Mouse (Mus musculus) liver, embryonic 11.5 days (tissue): ENCODE results near the gene Cxcr5. TPM values are rescaled to one million over a fixed set of nuclear protein-coding genes. Genes with fewer than 3 reads are reported as not detected.

ENCODE experiments used
- ATAC-seq: fragments of 200-750 bp; cut with Nextera tagmentation; replicated peaks from 2 replicates; pipeline ENCODE4 v1.8.0; 2017; ENCODE audit warnings: moderate number of reproducible peaks, mild to moderate bottlenecking, moderate TSS enrichment, moderate library complexity; ENCODE audit not compliant: low FRiP score
- DNase-seq: peaks from one replicate; pipeline ENCODE4 v3.0.0-alpha.2; 2017; ENCODE audit warnings: low spot score
- H3K27ac ChIP-seq: fragments of 300-500 bp; sonication (generic); 2 replicates; pipeline ENCODE4 v1.5.1; 2014; ENCODE audit warnings: mild to moderate bottlenecking, low read depth, low read length, control low read depth
- H3K27me3 ChIP-seq: fragments of 300-500 bp; sonication (generic); replicated peaks from 2 replicates; pipeline ENCODE4 v1.6.1; 2014; ENCODE audit warnings: low read length, mixed read lengths; ENCODE audit not compliant: control insufficient read depth, insufficient read depth
- H3K36me3 ChIP-seq: fragments of 300-500 bp; sonication (generic); 2 replicates; pipeline ENCODE4 v1.6.1; 2014; ENCODE audit warnings: mild to moderate bottlenecking, low read length, moderate library complexity, mixed read lengths; ENCODE audit not compliant: control insufficient read depth, insufficient read depth
- H3K4me1 ChIP-seq: fragments of 300-500 bp; sonication (generic); replicated peaks from 2 replicates; pipeline ENCODE4 v1.6.1; 2014; ENCODE audit warnings: low read length, mixed read lengths; ENCODE audit not compliant: control insufficient read depth, insufficient read depth
- H3K4me2 ChIP-seq: fragments of 300-500 bp; sonication (generic); 2 replicates; pipeline ENCODE4 v1.6.1; 2014; ENCODE audit warnings: mild to moderate bottlenecking, control low read depth, moderate library complexity
- H3K4me3 ChIP-seq: fragments of 300-500 bp; sonication (generic); 2 replicates; pipeline ENCODE4 v1.5.1; 2014; ENCODE audit warnings: low read depth, low read length, control low read depth
- H3K9ac ChIP-seq: fragments of 300-500 bp; sonication (generic); 2 replicates; pipeline ENCODE4 v1.6.1; 2014; ENCODE audit warnings: low read depth, low read length, control low read depth
- H3K9me3 ChIP-seq: fragments of 300-500 bp; sonication (generic); 2 replicates; pipeline ENCODE4 v1.6.1; 2016; ENCODE audit warnings: low read length, inconsistent platforms, mixed read lengths; ENCODE audit not compliant: control insufficient read depth
- WGBS: fragments of 180-500 bp; shearing (Covaris S2); extraction: QIAGEN DNeasy Blood & Tissue Kit; methylation state at CpG from one replicate; pipeline ENCODE4 v1.1.7; 2014; 5-methylcytosine and 5-hydroxymethylcytosine counted together
- polyA plus RNA-seq: library from polyadenylated mRNA; unstranded; fragments of >200 nt; fragmentation: Nextera tagmentation; extraction: Ambion mirVana; gene quantifications from 2 replicates; pipeline ENCODE4 v1.2.1, GENCODE M21; 2014

The Cxcr5 gene
- 0.47 TPM in 1 of 2 replicates, not detected in the other for polyA plus RNA-seq

GRCm38 (mm10) chr9:44561597-44561996 is at the start of gene Cxcr5:
TSS of gene Cxcr5 (minus strand) at chr9:44561877.
- Histone ChIP-seq H3K4me1 (peaks cover 22% of the 10 kb centered on the region), H3K27me3 (no peaks in the 10 kb centered on the region), H3K27ac (no peak within 1 kb of the TSS; the same call in 1 of the 2 replicates), H3K36me3 (no peaks in the 10 kb centered on the region), H3K4me3 (no peak within 1 kb of the TSS), H3K9me3 (no peaks in the 10 kb centered on the region), H3K9ac (no peak within 1 kb of the TSS), H3K4me2 (0 out of 2 replicates have a peak within 1 kb of the TSS, but pooled peaks have one; percentile 4)
- 52% methylated on average over 4 of the region's 4 CpGs for WGBS
- ATAC-seq (peak; percentile 60), DNase-seq (no peak)

GRCm38 (mm10) chr9:44610371-44610770 is 48.7 kb upstream of the Cxcr5 start:
- peaks cover 43% of the 10 kb centered on the region for H3K36me3 ChIP-seq
- no peak overlapping the region for H3K4me2 ChIP-seq
- H3K9ac ChIP-seq = no peak overlapping the region
- 97% methylated on average over 25 of the region's 25 CpGs for WGBS
- peaks cover 14% of the 10 kb centered on the region for H3K4me1 ChIP-seq
- H3K9me3 ChIP-seq = no peaks in the 10 kb centered on the region
- no peak overlapping the region for H3K4me3 ChIP-seq
- no peak overlapping the region for H3K27ac ChIP-seq
- no peak for ATAC-seq
- H3K27me3 ChIP-seq = no peaks in the 10 kb centered on the region
- no peak for DNase-seq

DNA sequence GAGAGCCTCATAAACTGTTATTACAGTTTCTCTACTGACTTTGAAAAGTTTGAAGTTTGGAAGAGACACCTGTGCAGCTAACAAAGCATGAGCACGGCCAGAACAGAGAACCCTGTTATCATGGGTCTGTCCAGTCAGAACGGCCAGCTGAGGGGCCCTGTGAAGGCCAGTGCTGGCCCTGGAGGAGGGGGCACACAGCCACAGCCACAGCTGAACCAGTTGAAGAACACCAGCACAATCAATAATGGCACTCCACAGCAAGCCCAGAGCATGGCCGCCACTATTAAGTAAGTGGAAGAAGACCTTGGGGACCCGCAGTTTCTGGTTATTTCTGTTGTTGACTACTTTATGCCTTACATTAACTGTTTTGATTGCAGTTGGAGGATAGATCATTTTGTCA is 45.6 kb upstream of the Cxcr5 start:
- H3K36me3 ChIP-seq = peaks cover 31% of the 10 kb centered on the region
- no peaks in the 10 kb centered on the region for H3K27me3 ChIP-seq
- DNase-seq = no peak
- peaks cover 20% of the 10 kb centered on the region for H3K4me1 ChIP-seq
- H3K4me3 ChIP-seq = 0 out of 2 replicates have a peak overlapping the region, but pooled peaks have one; percentile 2
- no peak for ATAC-seq
- 63% methylated on average over 4 of the region's 4 CpGs for WGBS
- H3K27ac ChIP-seq = no peak overlapping the region
- peak overlapping the region; percentile 14; the same call in 1 of the 2 replicates for H3K9ac ChIP-seq
- peak overlapping the region; percentile 43 for H3K4me2 ChIP-seq
- H3K9me3 ChIP-seq = no peaks in the 10 kb centered on the region

DNA sequence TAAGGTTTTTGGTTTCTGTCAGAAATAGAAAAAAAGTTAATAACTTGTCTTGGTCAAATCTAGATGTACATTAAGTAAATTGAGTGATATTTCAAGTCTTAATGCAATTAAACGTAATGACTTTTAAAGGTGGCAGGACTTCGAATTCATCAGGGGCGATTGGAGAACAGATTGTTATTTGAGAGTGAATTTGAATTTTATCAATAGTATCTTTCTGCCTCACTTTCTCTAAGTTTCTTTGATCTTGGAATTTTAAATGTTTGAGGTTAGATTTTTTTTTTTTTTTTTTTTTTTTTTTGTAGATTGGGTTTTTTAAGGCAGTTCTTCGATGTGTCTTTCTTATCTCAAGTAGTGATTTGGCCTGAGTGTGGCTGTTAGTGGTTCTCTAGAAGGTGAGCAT is 45.0 kb upstream of the Cxcr5 start:
- Histone ChIP-seq H3K27me3 (no peaks in the 10 kb centered on the region), H3K27ac (no peak overlapping the region), H3K4me1 (peaks cover 20% of the 10 kb centered on the region), H3K4me2 (peak overlapping the region; percentile 66), H3K4me3 (peak overlapping the region; percentile 92; the same call in 1 of the 2 replicates), H3K36me3 (peaks cover 27% of the 10 kb centered on the region), H3K9ac (no peak overlapping the region), H3K9me3 (no peaks in the 10 kb centered on the region)
- ATAC-seq = no peak
- 62% methylated on average over 4 of the region's 4 CpGs for WGBS
- no peak for DNase-seq

- Histone ChIP-seq H3K4me3 (peak overlapping the region; percentile 92), H3K27ac (peak overlapping the region; percentile 94), H3K4me2 (peak overlapping the region; percentile 66), H3K9me3 (no peaks in the 10 kb centered on the region), H3K36me3 (peaks cover 23% of the 10 kb centered on the region), H3K9ac (peak overlapping the region; percentile 100), H3K4me1 (peaks cover 20% of the 10 kb centered on the region), H3K27me3 (no peaks in the 10 kb centered on the region)
- under 1% methylated on average over 13 of the region's 13 CpGs for WGBS
- DNase-seq (peak; percentile 41), ATAC-seq (no peak)
Observed at GRCm38 (mm10) chr9:44605616-44606165, 44.0 kb upstream of the Cxcr5 start.

DNA sequence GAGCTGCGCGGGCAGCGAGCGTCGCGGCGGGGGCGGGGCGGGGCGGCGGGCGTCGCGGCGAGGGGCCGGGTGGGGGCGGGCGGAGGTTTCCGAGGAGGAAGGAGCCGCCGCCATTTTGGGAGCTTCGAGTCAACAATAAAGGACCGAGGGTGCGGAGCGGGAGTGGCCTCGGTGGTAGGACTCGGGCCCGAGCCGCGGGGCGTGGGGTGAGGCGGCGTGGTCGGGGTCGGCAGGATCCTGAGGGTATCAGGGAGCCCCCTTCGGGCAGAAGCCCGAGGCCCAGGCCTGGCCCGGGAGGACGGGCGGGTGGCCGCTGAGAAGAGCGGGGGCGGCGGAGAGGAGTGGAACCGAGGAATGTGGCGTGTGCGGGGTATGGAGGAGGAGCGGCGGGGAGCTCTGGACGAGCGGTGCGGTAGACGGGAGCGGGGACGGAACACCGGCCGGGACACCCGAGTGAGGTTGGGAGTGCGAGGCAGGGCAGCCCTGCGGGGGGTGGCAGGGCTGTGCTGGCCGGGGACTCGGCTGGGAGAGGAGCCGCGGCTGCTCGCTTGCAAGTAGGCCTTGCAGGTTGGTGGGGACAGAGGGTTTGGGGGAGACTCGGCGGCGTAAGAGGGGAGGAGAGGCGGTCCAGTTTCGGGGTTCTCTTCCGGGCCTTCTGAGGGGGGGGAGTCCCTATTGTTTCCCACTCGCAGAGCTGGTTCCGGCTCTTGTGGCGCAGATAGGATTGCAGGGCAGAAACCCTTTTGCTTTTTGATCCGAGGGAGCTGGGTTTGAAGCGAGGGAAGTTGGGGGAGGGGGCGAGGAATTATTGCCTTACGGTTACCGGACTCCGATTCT is 43.3 kb upstream of the Cxcr5 start, which contains the start of gene Ddx6:
Ddx6 (plus strand) TSS at position 114 of the 837 bp plus-strand sequence.
- Histone ChIP-seq H3K4me3 (peak within 1 kb of the TSS; percentile 92), H3K36me3 (peaks cover 17% of the 10 kb centered on the region), H3K4me1 (peaks cover 20% of the 10 kb centered on the region), H3K9ac (peak within 1 kb of the TSS; percentile 100), H3K4me2 (peak within 1 kb of the TSS; percentile 81), H3K27me3 (no peaks in the 10 kb centered on the region), H3K9me3 (no peaks in the 10 kb centered on the region), H3K27ac (peak within 1 kb of the TSS; percentile 94)
- WGBS = under 1% methylated on average over 67 of the region's 80 CpGs
- DNase-seq (peak; percentile 81), ATAC-seq (peak; percentile 63)

DNA sequence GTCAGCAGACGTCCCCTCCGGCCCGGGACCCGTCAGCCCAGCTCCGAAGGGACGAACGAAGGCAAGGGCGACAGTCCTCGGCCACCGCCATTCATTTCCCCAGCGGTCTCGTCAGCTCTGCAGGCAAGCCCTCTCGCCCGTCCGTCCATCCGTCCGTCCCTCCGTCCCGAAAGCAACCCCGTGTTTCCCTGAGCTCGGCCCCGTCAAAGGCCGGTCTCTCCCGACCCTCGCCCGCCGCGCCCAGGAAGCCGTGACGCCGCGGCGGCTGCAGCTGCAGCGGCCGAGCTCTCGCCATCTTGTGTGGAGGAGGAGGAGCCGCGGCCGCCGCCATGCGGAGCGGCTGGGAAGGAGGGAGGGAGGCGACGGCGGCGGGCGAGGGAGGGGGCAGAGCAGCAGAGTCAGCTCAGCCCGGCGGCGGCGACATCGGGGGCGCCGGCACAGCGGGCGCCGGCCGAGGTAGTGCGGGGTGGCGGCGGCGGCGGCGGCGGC is 42.7 kb upstream of the Cxcr5 start:
- Histone ChIP-seq H3K36me3 (peaks cover 14% of the 10 kb centered on the region), H3K27ac (peak overlapping the region; percentile 94), H3K4me3 (peak overlapping the region; percentile 92), H3K27me3 (no peaks in the 10 kb centered on the region), H3K4me2 (peak overlapping the region; percentile 81), H3K9me3 (no peaks in the 10 kb centered on the region), H3K9ac (peak overlapping the region; percentile 100), H3K4me1 (peaks cover 21% of the 10 kb centered on the region)
- ATAC-seq (peak; percentile 60), DNase-seq (peak; percentile 86)
- WGBS = under 1% methylated on average over 48 of the region's 65 CpGs

- peak overlapping the region; percentile 94 for H3K27ac ChIP-seq
- 1% methylated on average over 38 of the region's 38 CpGs for WGBS
- H3K9me3 ChIP-seq = no peaks in the 10 kb centered on the region
- H3K27me3 ChIP-seq = no peaks in the 10 kb centered on the region
- H3K36me3 ChIP-seq = peaks cover 9% of the 10 kb centered on the region
- H3K4me1 ChIP-seq = peaks cover 26% of the 10 kb centered on the region
- H3K4me3 ChIP-seq = peak overlapping the region; percentile 92
- ATAC-seq (peak; percentile 72), DNase-seq (no peak)
- H3K4me2 ChIP-seq = peak overlapping the region; percentile 81
- H3K9ac ChIP-seq = peak overlapping the region; percentile 100
Observed at GRCm38 (mm10) chr9:44603454-44604289, 42.0 kb upstream of the Cxcr5 start.
